In genomic region chr8:47652737-47653076, GRCm38 (mm10) we compare ENCODE assay signal across 28 mouse cellular contexts. TPM values are rescaled to one million over a fixed set of nuclear protein-coding genes. Genes with fewer than 3 reads are reported as not detected.
A peak's percentile ranks its signal among the peaks of the same experiment; 100 is the strongest.
DNase-seq lines count a peak whose midpoint lies in the region; ATAC-seq and TF ChIP-seq lines count a peak whose summit lies in the region.
"Had no signal": no experiment of that assay in that cellular context is flagged by ENCODE, and none has a peak within 500 bp of the region (broad histone marks: within the 10 kb centered on the region; RNA-seq: fewer than 3 reads in every experiment).

No protein-coding gene starts in this region.

- H3K36me3 ChIP-seq in liver, adult 2 months (ENCODE audit: control insufficient read depth, insufficient read depth, low read length) = no peaks in the 10 kb centered on the region
- no peaks in the 10 kb centered on the region for H3K36me3 ChIP-seq in intestine, postnatal 0 days (ENCODE audit: control insufficient read depth, insufficient read depth)
- H3K36me3 ChIP-seq in stomach, embryonic 16.5 days (ENCODE audit: control insufficient read depth, insufficient read depth, low read length) = no peaks in the 10 kb centered on the region
- H3K36me3 ChIP-seq: embryonic facial prominence, embryonic 13.5 days; forebrain, embryonic 10.5 days; forebrain, embryonic 15.5 days; limb, embryonic 13.5 days; midbrain, embryonic 10.5 days; midbrain, embryonic 15.5 days; neural tube, embryonic 15.5 days had no signal

- H3K4me1 ChIP-seq in liver, adult 2 months (ENCODE audit: control insufficient read depth, insufficient read depth, low read length) = peaks cover 4% of the 10 kb centered on the region; the same call in 1 of the 2 replicates
- H3K4me1 ChIP-seq in intestine, postnatal 0 days (replicated peaks; ENCODE audit: control insufficient read depth, insufficient read depth, low read length) = 0 out of 2 replicates have a peak, but pooled peaks cover 3% of the 10 kb centered on the region
- H3K4me1 ChIP-seq in stomach, embryonic 16.5 days (ENCODE audit: control insufficient read depth, insufficient read depth, low read length) = no peaks in the 10 kb centered on the region
- H3K4me1 ChIP-seq: embryonic facial prominence, embryonic 13.5 days; forebrain, embryonic 10.5 days; forebrain, embryonic 15.5 days; limb, embryonic 13.5 days; midbrain, embryonic 10.5 days; midbrain, embryonic 15.5 days; neural tube, embryonic 15.5 days had no signal

- no peak overlapping the region for H3K9ac ChIP-seq in liver, adult 2 months (ENCODE audit: low read depth, low read length)
- H3K9ac ChIP-seq in intestine, postnatal 0 days (ENCODE audit: low read depth, low read length) = no peak overlapping the region
- H3K9ac ChIP-seq in stomach, embryonic 16.5 days (ENCODE audit: low read length) = no peak overlapping the region
- H3K9ac ChIP-seq: embryonic facial prominence, embryonic 13.5 days; forebrain, embryonic 15.5 days; hindbrain, embryonic 14.5 days; limb, embryonic 13.5 days; lung, embryonic 14.5 days; midbrain, embryonic 15.5 days; neural tube, embryonic 15.5 days had no signal

- WGBS in liver, adult 2 months = 16% methylated on average over 3 of the region's 3 CpGs
- WGBS in intestine, postnatal 0 days = 46% methylated on average over 3 of the region's 3 CpGs
- WGBS in stomach, embryonic 16.5 days = 54% methylated on average over 3 of the region's 3 CpGs

- ATAC-seq in intestine, postnatal 0 days = no peak
- no peak for ATAC-seq in stomach, embryonic 16.5 days (ENCODE audit: insufficient read depth, low FRiP score)
- ATAC-seq: activated CD4-positive, CD25-positive, alpha-beta regulatory T cell, adult 4 months; forebrain, embryonic 15.5 days; midbrain, embryonic 15.5 days had no signal

- no peaks in the 10 kb centered on the region for H3K27me3 ChIP-seq in liver, adult 2 months (ENCODE audit: control insufficient read depth, insufficient read depth, low read length)
- H3K27me3 ChIP-seq in intestine, postnatal 0 days (replicated peaks; ENCODE audit: control insufficient read depth, insufficient read depth, low read length) = no peaks in the 10 kb centered on the region
- H3K27me3 ChIP-seq in stomach, embryonic 16.5 days (ENCODE audit: control insufficient read depth, insufficient read depth, low read length) = no peaks in the 10 kb centered on the region
- H3K27me3 ChIP-seq: CH12.LX; embryonic facial prominence, embryonic 13.5 days; forebrain, embryonic 15.5 days; limb, embryonic 13.5 days; midbrain, embryonic 15.5 days; neural tube, embryonic 15.5 days had no signal

- intact Hi-C loops in heart, postnatal 14 days (cut with DNase I) = no loop called here

- no peak overlapping the region; the same call in 1 of the 2 replicates for H3K4me3 ChIP-seq in liver, adult 2 months (ENCODE audit: insufficient read depth, low read depth, low read length)
- H3K4me3 ChIP-seq in intestine, postnatal 0 days (ENCODE audit: low read depth, low read length) = no peak overlapping the region
- no peak overlapping the region; the same call in 1 of the 2 replicates for H3K4me3 ChIP-seq in stomach, embryonic 16.5 days (replicated peaks; ENCODE audit: low read length)
- H3K4me3 ChIP-seq: embryonic facial prominence, embryonic 13.5 days; forebrain, embryonic 10.5 days; forebrain, embryonic 15.5 days; left cerebral cortex, adult 2 months; limb, embryonic 13.5 days; midbrain, embryonic 10.5 days; midbrain, embryonic 15.5 days; neural tube, embryonic 15.5 days had no signal

- H3K9me3 ChIP-seq in intestine, postnatal 0 days (ENCODE audit: control insufficient read depth) = no peaks in the 10 kb centered on the region
- H3K9me3 ChIP-seq in stomach, embryonic 16.5 days (replicated peaks; ENCODE audit: control insufficient read depth, low read length) = no peaks in the 10 kb centered on the region
- H3K9me3 ChIP-seq: embryonic facial prominence, embryonic 13.5 days; forebrain, embryonic 10.5 days; forebrain, embryonic 15.5 days; limb, embryonic 13.5 days; midbrain, embryonic 10.5 days; midbrain, embryonic 15.5 days; neural tube, embryonic 15.5 days had no signal

- no peaks in the 10 kb centered on the region for H3K79me2 ChIP-seq in liver, adult 2 months (ENCODE audit: control insufficient read depth, insufficient read depth, low read length)

- peak; percentile 46 for DNase-seq in heart, adult 11 months
- DNase-seq in heart, postnatal 14 days = no peak
- DNase-seq in liver, adult 2 months (ENCODE audit: extremely low read depth, low read depth, low spot score) = peak; percentile 68
- no peak for DNase-seq in liver
- DNase-seq in layer of hippocampus, postnatal 14 days (ENCODE audit: low spot score in 2 of 2) = no peak
- DNase-seq: adrenal gland, adult 2 months; adrenal gland, postnatal 36 days; cerebellum, adult 18-20 months; cerebellum, postnatal 10 days; gastrocnemius, postnatal 25 days; heart, adult 18-20 months; heart, postnatal 4 days; right cerebral cortex, postnatal 25 days had no signal

- H3K4me2 ChIP-seq in intestine, postnatal 0 days (replicated peaks; ENCODE audit: low read depth) = peak overlapping the region; percentile 54
- H3K4me2 ChIP-seq in stomach, embryonic 16.5 days (ENCODE audit: low read depth, low read length) = no peak overlapping the region; the same call in 1 of the 2 replicates
- H3K4me2 ChIP-seq: embryonic facial prominence, embryonic 13.5 days; forebrain, embryonic 15.5 days; heart, embryonic 11.5 days; hindbrain, embryonic 14.5 days; limb, embryonic 13.5 days; lung, embryonic 14.5 days; midbrain, embryonic 15.5 days; neural tube, embryonic 15.5 days had no signal

- H3K27ac ChIP-seq in liver, adult 2 months (replicated peaks; ENCODE audit: insufficient read depth, low read depth, low read length) = peak overlapping the region; percentile 71
- H3K27ac ChIP-seq in intestine, postnatal 0 days (ENCODE audit: low read depth, low read length) = no peak overlapping the region
- peak overlapping the region; percentile 38; the same call in 1 of the 2 replicates for H3K27ac ChIP-seq in stomach, embryonic 16.5 days (ENCODE audit: low read length)
- H3K27ac ChIP-seq: embryonic facial prominence, embryonic 13.5 days; forebrain, embryonic 10.5 days; forebrain, embryonic 15.5 days; hindbrain, embryonic 14.5 days; left cerebral cortex, adult 2 months; limb, embryonic 13.5 days; midbrain, embryonic 10.5 days; midbrain, embryonic 15.5 days; neural tube, embryonic 15.5 days had no signal

- TF ChIP-seq POLR2A in liver, adult 2 months (IDR thresholded peaks at IDR 0.05; ENCODE audit: extremely low read depth, insufficient read depth, low read length) = no peak

- no peak for TF ChIP-seq CTCF in liver, adult 2 months (IDR thresholded peaks at IDR 0.05; ENCODE audit: low read depth, low read length)
- no peak for TF ChIP-seq CTCF in intestine, postnatal 0 days (IDR thresholded peaks at IDR 0.05; ENCODE audit: low read depth)

RNA-seq across cellular contexts. Expression of gene Ing2, which starts 22.6 kb away (rescaled TPM):
- 1 to 10 TPM; 8.9 to 9.1 TPM for total RNA-seq in heart, postnatal 14 days (2021)
- total RNA-seq in liver, adult 2 months (2014; rRNA removed) = 6.1 and 11.4 TPM in 2 replicates
- 1.6 and 2.6 TPM in 2 replicates for polyA plus RNA-seq in liver, adult 2 months (2012; rRNA removed)
- polyA plus RNA-seq in intestine, postnatal 0 days (2015; fragmentation: Nextera tagmentation; extraction: Ambion mirVana) = 12.6 and 13.4 TPM in 2 replicates
- 7.6 and 9.5 TPM in 2 replicates for polyA plus RNA-seq in stomach, embryonic 16.5 days (2015; fragmentation: Nextera tagmentation; extraction: Ambion mirVana)
- total RNA-seq in layer of hippocampus, postnatal 14 days (2021) = 10 to 100 TPM; 27.9 to 33.5 TPM

Comparison
In these comparisons a context has a peak if more than half of its experiments do, and no peak if none do; other contexts are left out.
1. DNase-seq: peak in heart, adult 11 months (single experiment) and liver, adult 2 months (single experiment); none in heart, postnatal 14 days (0 of 2), liver (single experiment) and layer of hippocampus, postnatal 14 days (0 of 2).